Mouse (Mus musculus): ENCODE results near the gene Zdhhc20. TPM values are rescaled to one million over a fixed set of nuclear protein-coding genes. Genes with fewer than 3 reads are reported as not detected.
A peak's percentile ranks its signal among the peaks of the same experiment; 100 is the strongest.

Zdhhc20 gene
- polyA plus RNA-seq, 1 experiment from 2014 or later, result 12.9 TPM

DNA sequence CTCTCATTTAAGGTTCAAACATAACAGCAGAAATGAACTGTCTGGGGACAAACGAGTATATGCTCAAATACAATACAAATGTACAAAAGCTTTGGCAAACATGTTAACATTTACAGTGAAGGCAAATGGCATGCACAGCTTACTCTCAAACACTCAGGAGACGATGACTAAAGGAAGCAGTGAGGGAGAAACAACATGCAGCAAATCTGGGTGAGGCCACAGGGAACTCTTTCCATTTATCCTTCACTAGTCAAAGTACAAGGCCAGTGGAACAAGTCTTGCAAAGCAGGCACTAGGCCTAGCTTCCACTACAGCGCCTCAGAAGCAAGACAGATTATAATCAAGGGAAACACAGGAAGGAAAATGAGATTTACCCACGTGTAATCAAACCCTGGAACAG is 7.4 kb downstream of the Zdhhc20 start:
- 53% methylated on average over 4 of the region's 4 CpGs for WGBS (ENCODE audit: insufficient replicate concordance)
- no peak for ATAC-seq
- no peak overlapping the region for H3K4me2 ChIP-seq (ENCODE audit: low read depth, low read length)

GRCm38 (mm10) chr14:57881793-57882192 is 8.3 kb downstream of the Zdhhc20 start:
- ATAC-seq (peak; percentile 59; the same call in 1 of the 2 replicates), DNase-seq (peak; percentile 32)
- no peaks in the 10 kb centered on the region for H3K9me3 ChIP-seq (ENCODE audit: low read length)
- no peak overlapping the region for H3K4me3 ChIP-seq (ENCODE audit: low read depth, low read length)
- 55% methylated on average over 4 of the region's 4 CpGs for WGBS (ENCODE audit: insufficient replicate concordance)
- TF ChIP-seq CTCF (IDR thresholded peaks at IDR 0.05; ENCODE audit: low read depth) (peak; percentile 38; the same call in 1 of the 2 replicates), EP300 (IDR thresholded peaks at IDR 0.05; ENCODE audit: low read depth) (no peak)
- no peaks in the 10 kb centered on the region for H3K36me3 ChIP-seq (replicated peaks; ENCODE audit: insufficient read depth, low read length)
- H3K27me3 ChIP-seq (ENCODE audit: insufficient read depth, low read length), result no peaks in the 10 kb centered on the region
- peaks cover 10% of the 10 kb centered on the region for H3K4me1 ChIP-seq (ENCODE audit: insufficient read depth)
- no peak overlapping the region for H3K9ac ChIP-seq (replicated peaks)
- H3K27ac ChIP-seq (ENCODE audit: low read depth), result no peak overlapping the region; the same call in 1 of the 2 replicates
- no peak overlapping the region for H3K4me2 ChIP-seq (ENCODE audit: low read depth, low read length)

More for the DNA sequence above, 7.4 kb downstream of the Zdhhc20 start:
- Histone ChIP-seq H3K4me1 (ENCODE audit: insufficient read depth) (peaks cover 11% of the 10 kb centered on the region), H3K27me3 (ENCODE audit: insufficient read depth, low read length) (no peaks in the 10 kb centered on the region), H3K27ac (ENCODE audit: low read depth) (no peak overlapping the region), H3K36me3 (replicated peaks; ENCODE audit: insufficient read depth, low read length) (no peaks in the 10 kb centered on the region), H3K9me3 (ENCODE audit: low read length) (no peaks in the 10 kb centered on the region), H3K9ac (replicated peaks) (no peak overlapping the region), H3K4me3 (ENCODE audit: low read depth, low read length) (no peak overlapping the region)
- DNase-seq, result no peak
- TF ChIP-seq CTCF (IDR thresholded peaks at IDR 0.05; ENCODE audit: low read depth) (no peak), EP300 (IDR thresholded peaks at IDR 0.05; ENCODE audit: low read depth) (no peak)

DNA sequence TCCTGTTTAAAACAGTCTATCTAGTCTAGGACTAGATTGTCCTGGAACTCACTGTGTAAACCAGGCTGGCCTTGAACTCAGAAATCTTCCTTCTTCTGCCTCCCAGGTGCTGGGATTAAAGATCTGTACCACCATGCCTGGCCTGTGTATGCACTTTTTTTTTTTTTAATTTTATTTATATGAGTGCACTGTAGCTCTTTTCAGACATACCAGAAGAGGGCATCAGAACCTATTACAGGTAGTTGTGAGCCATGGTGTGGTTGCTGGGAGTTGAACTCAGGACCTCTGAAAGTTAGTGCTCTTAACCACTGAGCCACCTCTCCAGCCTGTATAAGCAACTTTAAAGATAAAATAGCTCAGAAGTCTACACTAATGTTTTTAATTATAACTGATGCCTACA is 9.0 kb downstream of the Zdhhc20 start:
- ATAC-seq (no peak), DNase-seq (no peak)
- no peaks in the 10 kb centered on the region for H3K9me3 ChIP-seq (ENCODE audit: low read length)
- no peak overlapping the region for H3K4me3 ChIP-seq (ENCODE audit: low read depth, low read length)
- no peaks in the 10 kb centered on the region for H3K27me3 ChIP-seq (ENCODE audit: insufficient read depth, low read length)
- H3K27ac ChIP-seq (ENCODE audit: low read depth), result no peak overlapping the region
- no peak overlapping the region for H3K9ac ChIP-seq (replicated peaks)
- H3K36me3 ChIP-seq (replicated peaks; ENCODE audit: insufficient read depth, low read length), result no peaks in the 10 kb centered on the region
- no peak overlapping the region for H3K4me2 ChIP-seq (ENCODE audit: low read depth, low read length)
- 0 out of 2 replicates have a peak, but pooled peaks have one; percentile 13 for TF ChIP-seq CTCF (IDR thresholded peaks at IDR 0.05; ENCODE audit: low read depth)
- no peak for TF ChIP-seq EP300 (IDR thresholded peaks at IDR 0.05; ENCODE audit: low read depth)
- H3K4me1 ChIP-seq (ENCODE audit: insufficient read depth), result peaks cover 9% of the 10 kb centered on the region

- H3K9ac ChIP-seq (replicated peaks), result no peak overlapping the region
- peaks cover 9% of the 10 kb centered on the region for H3K4me1 ChIP-seq (ENCODE audit: insufficient read depth)
- DNase-seq, result no peak
- 90% methylated on average over 9 of the region's 9 CpGs for WGBS (ENCODE audit: insufficient replicate concordance)
- ATAC-seq, result no peak
- no peak for TF ChIP-seq EP300 (IDR thresholded peaks at IDR 0.05; ENCODE audit: low read depth)
- no peak for TF ChIP-seq CTCF (IDR thresholded peaks at IDR 0.05; ENCODE audit: low read depth)
- H3K4me3 ChIP-seq (ENCODE audit: low read depth, low read length), result no peak overlapping the region
- H3K27ac ChIP-seq (ENCODE audit: low read depth), result no peak overlapping the region
- H3K36me3 ChIP-seq (replicated peaks; ENCODE audit: insufficient read depth, low read length), result peaks cover 7% of the 10 kb centered on the region
- H3K4me2 ChIP-seq (ENCODE audit: low read depth, low read length), result no peak overlapping the region
- H3K27me3 ChIP-seq (ENCODE audit: insufficient read depth, low read length), result no peaks in the 10 kb centered on the region
- no peaks in the 10 kb centered on the region for H3K9me3 ChIP-seq (ENCODE audit: low read length)
These were observed 12.2 kb downstream of the Zdhhc20 start for GRCm38 (mm10) chr14:57877921-57878320.

DNA sequence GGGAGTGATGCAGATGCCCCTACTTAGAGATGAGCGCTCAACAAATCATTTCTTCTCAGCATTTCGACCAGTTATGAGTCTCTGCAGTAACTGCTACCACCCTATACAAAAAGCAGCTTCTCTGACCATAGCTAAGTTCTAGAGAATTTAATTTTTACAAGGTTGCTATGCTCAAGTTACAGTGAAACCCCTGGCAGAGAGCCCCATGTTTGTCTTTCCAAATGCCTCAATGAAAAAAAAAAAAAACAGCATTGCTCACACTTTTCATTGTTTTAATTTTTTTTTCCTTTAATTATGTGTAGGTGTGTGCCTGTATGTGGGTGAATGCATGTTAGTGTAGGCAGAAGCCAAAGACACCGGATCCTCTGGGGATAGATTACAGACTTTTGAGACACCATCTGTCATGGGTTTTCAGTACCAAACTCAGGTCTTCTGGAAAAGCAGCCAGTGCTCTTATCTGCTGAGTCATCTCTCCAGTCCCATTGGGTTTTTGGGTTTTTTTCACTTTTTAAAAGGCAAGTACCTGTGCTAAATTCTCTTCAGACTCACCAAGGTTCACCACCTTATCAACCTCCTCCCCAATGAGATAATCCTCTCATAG is 23.3 kb downstream of the Zdhhc20 start:
- Histone ChIP-seq H3K4me2 (ENCODE audit: low read depth, low read length) (no peak overlapping the region), H3K4me3 (ENCODE audit: low read depth, low read length) (no peak overlapping the region), H3K9me3 (ENCODE audit: low read length) (no peaks in the 10 kb centered on the region), H3K27me3 (ENCODE audit: insufficient read depth, low read length) (no peaks in the 10 kb centered on the region), H3K4me1 (ENCODE audit: insufficient read depth) (no peaks in the 10 kb centered on the region), H3K9ac (replicated peaks) (no peak overlapping the region), H3K36me3 (replicated peaks; ENCODE audit: insufficient read depth, low read length) (peaks cover 10% of the 10 kb centered on the region; the same call in 1 of the 2 replicates), H3K27ac (ENCODE audit: low read depth) (no peak overlapping the region)
- TF ChIP-seq CTCF (IDR thresholded peaks at IDR 0.05; ENCODE audit: low read depth) (no peak), EP300 (IDR thresholded peaks at IDR 0.05; ENCODE audit: low read depth) (no peak)
- WGBS (ENCODE audit: insufficient replicate concordance), result 84% methylated on average over 3 of the region's 3 CpGs
- no peak for ATAC-seq
- no peak for DNase-seq

DNA sequence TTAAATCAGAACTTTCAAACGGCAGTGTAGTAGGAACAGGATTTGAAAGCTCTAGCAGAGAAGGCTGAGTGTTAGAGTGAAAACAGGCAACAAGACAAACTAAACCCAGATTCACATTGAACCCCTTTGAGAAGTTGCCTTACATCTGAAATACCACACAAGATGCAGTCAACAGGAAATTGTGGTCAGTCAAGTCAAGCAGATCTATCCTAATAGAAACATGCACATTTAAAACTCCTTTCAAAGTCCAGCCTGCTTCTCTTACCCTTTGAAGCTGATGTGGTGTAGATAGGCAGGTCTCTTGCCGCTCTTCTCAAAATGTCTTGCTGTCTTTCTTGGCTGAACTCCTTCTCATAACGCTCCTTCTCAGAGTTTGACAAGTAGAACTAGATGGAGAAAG is 24.8 kb downstream of the Zdhhc20 start:
- 68% methylated on average over 3 of the region's 3 CpGs for WGBS (ENCODE audit: insufficient replicate concordance)
- DNase-seq (no peak), ATAC-seq (no peak)
- H3K4me2 ChIP-seq (ENCODE audit: low read depth, low read length), result no peak overlapping the region
- TF ChIP-seq CTCF (IDR thresholded peaks at IDR 0.05; ENCODE audit: low read depth) (no peak), EP300 (IDR thresholded peaks at IDR 0.05; ENCODE audit: low read depth) (no peak)
- no peak overlapping the region for H3K27ac ChIP-seq (ENCODE audit: low read depth)
- H3K27me3 ChIP-seq (ENCODE audit: insufficient read depth, low read length), result no peaks in the 10 kb centered on the region
- no peaks in the 10 kb centered on the region for H3K9me3 ChIP-seq (ENCODE audit: low read length)
- no peaks in the 10 kb centered on the region for H3K4me1 ChIP-seq (ENCODE audit: insufficient read depth)
- H3K4me3 ChIP-seq (ENCODE audit: low read depth, low read length), result no peak overlapping the region
- H3K36me3 ChIP-seq (replicated peaks; ENCODE audit: insufficient read depth, low read length), result peaks cover 10% of the 10 kb centered on the region; the same call in 1 of the 2 replicates
- no peak overlapping the region for H3K9ac ChIP-seq (replicated peaks)

Measured in liver, postnatal 0 days (tissue).